Mouse (Mus musculus) embryonic facial prominence, embryonic 12.5 days (tissue): ENCODE results near the gene Tmem262. TPM values are rescaled to one million over a fixed set of nuclear protein-coding genes. Genes with fewer than 3 reads are reported as not detected.

ENCODE experiments used
- ATAC-seq: fragments of 200-750 bp; cut with Nextera tagmentation; 2 replicates; pipeline ENCODE4 v1.8.0; 2017; ENCODE audit not compliant: insufficient number of reproducible peaks, insufficient read depth, low FRiP score, low TSS enrichment
- H3K27ac ChIP-seq: fragments of 300-500 bp; sonication (generic); 2 replicates; pipeline ENCODE4 v1.5.1; 2016; ENCODE audit warnings: mild to moderate bottlenecking
- H3K27me3 ChIP-seq: fragments of 300-500 bp; sonication (generic); 2 replicates; pipeline ENCODE4 v1.6.1; 2016; ENCODE audit warnings: mild to moderate bottlenecking, moderate library complexity
- H3K36me3 ChIP-seq: fragments of 300-500 bp; sonication (generic); 2 replicates; pipeline ENCODE4 v1.6.1; 2016; ENCODE audit warnings: mild to moderate bottlenecking
- H3K4me1 ChIP-seq: fragments of 300-500 bp; sonication (generic); 2 replicates; pipeline ENCODE4 v1.6.1; 2016
- H3K4me2 ChIP-seq: fragments of 300-500 bp; sonication (generic); replicated peaks from 2 replicates; pipeline ENCODE4 v1.6.1; 2016; ENCODE audit warnings: mild to moderate bottlenecking, moderate library complexity
- H3K4me3 ChIP-seq: fragments of 300-500 bp; sonication (generic); 2 replicates; pipeline ENCODE4 v1.5.1; 2016; ENCODE audit warnings: mild to moderate bottlenecking
- H3K9ac ChIP-seq: fragments of 300-500 bp; sonication (generic); 2 replicates; pipeline ENCODE4 v1.6.1; 2016; ENCODE audit warnings: mild to moderate bottlenecking, moderate library complexity
- H3K9me3 ChIP-seq: fragments of 300-500 bp; sonication (generic); 2 replicates; pipeline ENCODE4 v1.6.1; 2016; ENCODE audit warnings: mild to moderate bottlenecking, moderate library complexity
- WGBS: fragments of 180-500 bp; shearing (Covaris S2); methylation state at CpG from one replicate; pipeline ENCODE4 v1.1.7; 2016; 5-methylcytosine and 5-hydroxymethylcytosine counted together
- polyA plus RNA-seq: library from polyadenylated mRNA; unstranded; fragments of >200 nt; fragmentation: Nextera tagmentation; extraction: Ambion mirVana; gene quantifications from 2 replicates; pipeline ENCODE4 v1.2.1, GENCODE M21; 2016

Gene Tmem262
- polyA plus RNA-seq, 1 experiment from 2014 or later, result not detected

DNA sequence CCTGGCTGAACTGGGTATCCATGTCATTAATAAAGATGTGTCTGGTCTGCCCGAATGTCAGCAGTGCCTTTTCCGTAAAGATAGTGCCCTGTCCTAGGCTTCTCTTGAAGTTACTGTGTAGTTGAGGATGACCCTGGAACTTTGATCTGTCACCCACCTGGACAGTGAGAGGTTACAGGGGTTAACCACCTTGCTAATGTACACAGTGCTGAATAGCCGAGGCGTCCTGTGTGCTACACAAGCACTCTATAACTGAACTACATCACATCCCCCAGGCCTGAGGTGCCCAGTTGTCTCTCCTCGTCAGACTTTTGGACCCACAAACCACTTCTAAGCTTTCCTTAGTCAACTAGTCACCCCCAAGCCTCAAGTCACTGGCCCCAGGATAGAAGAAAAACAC, 17.4 kb upstream of the Tmem262 start:
- H3K36me3 ChIP-seq, result peaks cover 13% of the 10 kb centered on the region; the same call in 1 of the 2 replicates
- ATAC-seq, result no peak
- peak overlapping the region; percentile 91 for H3K9ac ChIP-seq
- peaks cover 35% of the 10 kb centered on the region for H3K4me1 ChIP-seq
- WGBS, result 71% methylated on average over 5 of the region's 5 CpGs
- H3K9me3 ChIP-seq, result no peaks in the 10 kb centered on the region
- no peaks in the 10 kb centered on the region for H3K27me3 ChIP-seq
- peak overlapping the region; percentile 76 for H3K4me3 ChIP-seq
- H3K4me2 ChIP-seq, result peak overlapping the region; percentile 100
- no peak overlapping the region for H3K27ac ChIP-seq

DNA sequence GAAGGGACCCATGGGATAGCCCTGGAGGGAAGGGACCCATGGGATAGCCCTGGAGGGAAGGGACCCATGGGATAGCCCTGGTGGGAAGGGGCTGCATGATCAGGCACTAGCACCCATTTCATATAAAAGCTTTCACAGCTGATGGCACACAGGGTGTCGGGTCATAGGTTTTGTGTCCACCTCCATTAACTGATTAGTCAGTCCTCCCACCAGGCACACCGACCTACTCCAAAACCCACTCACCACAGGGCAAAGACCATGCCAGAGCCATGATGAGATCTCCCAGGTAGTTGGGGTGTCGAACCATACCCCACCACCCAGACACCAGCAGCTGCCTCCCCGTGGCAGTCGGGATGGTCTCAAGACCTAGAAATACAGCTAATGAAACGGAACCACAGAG, 16.8 kb upstream of the Tmem262 start:
- Histone ChIP-seq H3K4me3 (no peak overlapping the region), H3K36me3 (peaks cover 13% of the 10 kb centered on the region; the same call in 1 of the 2 replicates), H3K27me3 (no peaks in the 10 kb centered on the region), H3K4me2 (peak overlapping the region; percentile 100; the same call in 1 of the 2 replicates), H3K4me1 (peaks cover 37% of the 10 kb centered on the region), H3K9ac (peak overlapping the region; percentile 91; the same call in 1 of the 2 replicates), H3K27ac (no peak overlapping the region), H3K9me3 (no peaks in the 10 kb centered on the region)
- no peak for ATAC-seq
- WGBS, result 91% methylated on average over 6 of the region's 6 CpGs

DNA sequence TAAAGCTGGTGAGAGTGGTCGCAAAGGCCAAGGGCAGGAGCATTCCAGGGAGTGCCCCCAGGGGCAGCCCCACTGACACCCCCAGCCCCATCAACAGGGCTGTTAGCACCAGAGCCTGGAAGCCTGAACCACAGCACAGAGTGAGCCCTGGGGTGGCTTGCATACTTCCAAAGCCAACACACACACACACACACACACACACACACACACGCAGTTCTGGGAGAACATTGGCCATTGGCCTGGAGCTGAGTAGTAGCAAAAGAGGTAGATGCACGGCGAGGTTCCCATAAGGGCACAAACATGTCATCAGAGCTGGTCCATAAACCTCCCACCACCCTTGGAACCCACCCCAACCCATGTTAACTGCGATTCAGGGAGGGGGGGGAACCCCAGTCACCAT, 13.3 kb upstream of the Tmem262 start:
- 37% methylated on average over 5 of the region's 5 CpGs for WGBS
- H3K9ac ChIP-seq, result peak overlapping the region; percentile 59
- H3K4me3 ChIP-seq, result peak overlapping the region; percentile 47
- peaks cover 30% of the 10 kb centered on the region for H3K36me3 ChIP-seq
- H3K4me2 ChIP-seq, result peak overlapping the region; percentile 88
- ATAC-seq, result no peak
- no peaks in the 10 kb centered on the region for H3K27me3 ChIP-seq
- H3K27ac ChIP-seq, result peak overlapping the region; percentile 80
- no peaks in the 10 kb centered on the region for H3K9me3 ChIP-seq
- H3K4me1 ChIP-seq, result peaks cover 29% of the 10 kb centered on the region

DNA sequence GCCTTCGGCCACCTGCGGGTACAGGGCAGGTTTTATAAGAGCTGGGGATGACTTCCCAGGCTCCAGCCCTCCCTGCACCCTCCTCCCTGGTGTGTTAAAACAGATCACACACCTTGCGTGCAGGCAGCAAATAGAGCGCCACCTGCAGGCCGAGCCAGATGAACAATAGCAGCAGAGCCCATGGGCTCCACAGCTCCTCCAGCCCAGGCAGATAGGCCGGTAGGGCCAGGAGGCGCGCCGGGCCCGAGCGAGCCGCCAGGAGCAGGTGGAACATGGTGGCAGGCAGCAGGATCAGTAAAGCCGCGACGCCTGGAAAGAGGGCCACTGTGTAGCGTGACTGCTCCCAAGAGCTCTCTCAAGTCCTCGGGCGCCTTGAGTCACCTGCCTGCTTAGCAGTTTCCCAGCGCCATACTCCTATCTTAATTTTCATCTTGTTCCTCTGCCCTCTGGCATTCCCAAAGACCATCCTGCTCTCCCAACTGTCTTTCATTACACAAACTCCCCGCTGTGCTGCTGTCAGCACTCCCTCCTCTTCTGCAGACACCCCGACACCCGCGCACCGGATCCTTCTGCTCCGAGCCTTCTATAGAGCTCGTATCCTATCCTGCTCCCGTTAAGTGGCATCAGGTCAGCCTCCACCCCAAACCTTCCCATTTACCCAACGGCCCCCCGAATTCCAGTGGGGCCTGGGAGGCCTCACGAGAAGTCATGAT, 12.7 kb upstream of the Tmem262 start:
- H3K9me3 ChIP-seq, result no peaks in the 10 kb centered on the region
- ATAC-seq, result peak; percentile 31
- H3K36me3 ChIP-seq, result peaks cover 32% of the 10 kb centered on the region

DNA sequence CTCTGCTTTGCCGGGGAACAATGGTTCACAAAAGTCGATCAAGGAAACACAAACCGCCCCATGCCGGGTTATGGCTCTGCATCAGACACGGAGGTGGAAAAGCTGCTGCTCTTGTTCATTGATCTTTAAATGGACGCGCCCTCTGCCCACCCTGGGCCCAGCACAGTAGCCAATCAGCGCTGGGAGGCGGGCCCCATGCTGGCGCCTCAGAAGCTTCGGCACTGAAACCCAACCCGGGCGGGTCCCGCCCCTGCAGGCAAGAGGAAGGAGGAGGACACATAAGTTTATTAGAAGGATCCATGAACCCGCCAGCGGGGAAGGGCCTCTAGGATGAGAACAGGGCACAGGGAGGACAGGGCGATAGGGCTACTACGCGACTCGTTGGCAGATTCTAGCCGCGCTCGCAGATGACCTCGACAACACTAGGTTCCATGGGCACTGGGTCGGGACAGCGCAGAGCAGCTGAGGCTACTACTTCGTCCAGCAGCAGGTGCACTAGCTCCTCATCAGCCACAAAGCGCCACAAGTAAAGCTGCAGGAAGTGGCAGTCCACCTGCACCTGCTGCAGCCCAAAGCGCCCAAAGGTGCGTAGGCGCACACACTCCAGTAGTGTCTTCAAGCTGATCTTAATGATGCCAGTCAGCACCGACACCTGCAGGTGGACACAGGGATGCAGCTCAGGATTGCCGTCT, 12.0 kb upstream of the Tmem262 start, which contains the start of gene Tm7sf2:
Gene Tm7sf2, minus strand, starts transcription at position 650 of the 692 bp plus-strand sequence.
- H3K4me3 ChIP-seq, result peak within 1 kb of the TSS; percentile 47
- WGBS, result 11% methylated on average over 33 of the region's 33 CpGs
- peak within 1 kb of the TSS; percentile 80 for H3K27ac ChIP-seq
- H3K27me3 ChIP-seq, result no peaks in the 10 kb centered on the region
- H3K36me3 ChIP-seq, result peaks cover 36% of the 10 kb centered on the region
- peak within 1 kb of the TSS; percentile 88 for H3K4me2 ChIP-seq
- H3K9ac ChIP-seq, result peak within 1 kb of the TSS; percentile 59
- ATAC-seq, result peak; percentile 87
- peaks cover 16% of the 10 kb centered on the region for H3K4me1 ChIP-seq
- no peaks in the 10 kb centered on the region for H3K9me3 ChIP-seq

More for the DNA sequence above, 12.7 kb upstream of the Tmem262 start:
- peak overlapping the region; percentile 47 for H3K4me3 ChIP-seq
- H3K27ac ChIP-seq, result peak overlapping the region; percentile 80
- peaks cover 23% of the 10 kb centered on the region for H3K4me1 ChIP-seq
- H3K4me2 ChIP-seq, result peak overlapping the region; percentile 88
- WGBS, result 2% methylated on average over 30 of the region's 30 CpGs
- H3K27me3 ChIP-seq, result no peaks in the 10 kb centered on the region
- H3K9ac ChIP-seq, result peak overlapping the region; percentile 59

DNA sequence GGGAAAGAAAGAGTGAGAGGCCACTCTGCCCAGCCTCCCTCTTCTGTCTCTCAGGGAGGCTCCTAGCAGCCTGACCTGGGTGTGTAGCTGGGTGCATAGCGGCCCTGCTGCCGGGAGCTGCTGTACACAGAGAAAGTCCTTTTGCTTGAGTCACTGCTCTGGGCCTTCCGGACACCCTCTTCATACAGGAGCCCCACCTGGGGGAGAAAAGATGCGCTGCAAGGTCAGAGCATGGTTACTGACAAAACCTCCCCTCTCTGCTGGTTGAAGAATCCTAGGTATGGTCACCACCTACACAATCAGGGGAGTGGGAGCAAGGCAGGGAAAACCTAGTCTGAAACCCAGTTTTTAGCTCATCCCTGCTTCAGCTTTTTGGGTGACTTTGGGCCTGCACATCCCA, 10.9 kb upstream of the Tmem262 start:
- Histone ChIP-seq H3K9me3 (no peaks in the 10 kb centered on the region), H3K36me3 (peaks cover 46% of the 10 kb centered on the region), H3K9ac (no peak overlapping the region), H3K4me3 (no peak overlapping the region), H3K27ac (no peak overlapping the region), H3K4me2 (no peak overlapping the region), H3K27me3 (no peaks in the 10 kb centered on the region), H3K4me1 (peaks cover 15% of the 10 kb centered on the region)
- no peak for ATAC-seq
- 76% methylated on average over 4 of the region's 4 CpGs for WGBS

DNA sequence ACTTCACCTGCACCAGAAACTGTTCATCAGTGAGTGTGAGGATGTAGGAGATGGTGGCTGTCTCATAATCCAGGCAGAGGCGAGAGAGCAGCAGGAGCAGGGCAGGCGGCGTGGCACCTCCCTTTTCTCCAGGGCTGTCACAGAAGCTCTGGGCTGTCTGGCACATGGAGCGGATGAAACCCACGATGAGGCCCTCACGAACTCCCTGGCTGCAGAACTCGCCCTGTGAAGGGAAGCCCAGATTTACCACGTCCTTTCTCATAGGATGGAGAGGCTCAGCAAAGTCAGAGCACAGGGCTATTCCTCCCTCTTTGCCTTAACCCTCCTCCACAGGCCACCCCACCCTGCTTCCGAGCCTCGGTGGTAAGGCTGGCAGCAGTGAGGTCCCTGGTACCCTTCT, 10.0 kb upstream of the Tmem262 start:
- Histone ChIP-seq H3K4me1 (peaks cover 15% of the 10 kb centered on the region), H3K9me3 (no peaks in the 10 kb centered on the region), H3K4me3 (no peak overlapping the region), H3K4me2 (no peak overlapping the region), H3K27me3 (no peaks in the 10 kb centered on the region), H3K9ac (no peak overlapping the region), H3K36me3 (peaks cover 53% of the 10 kb centered on the region), H3K27ac (no peak overlapping the region)
- 89% methylated on average over 10 of the region's 10 CpGs for WGBS
- ATAC-seq, result no peak

DNA sequence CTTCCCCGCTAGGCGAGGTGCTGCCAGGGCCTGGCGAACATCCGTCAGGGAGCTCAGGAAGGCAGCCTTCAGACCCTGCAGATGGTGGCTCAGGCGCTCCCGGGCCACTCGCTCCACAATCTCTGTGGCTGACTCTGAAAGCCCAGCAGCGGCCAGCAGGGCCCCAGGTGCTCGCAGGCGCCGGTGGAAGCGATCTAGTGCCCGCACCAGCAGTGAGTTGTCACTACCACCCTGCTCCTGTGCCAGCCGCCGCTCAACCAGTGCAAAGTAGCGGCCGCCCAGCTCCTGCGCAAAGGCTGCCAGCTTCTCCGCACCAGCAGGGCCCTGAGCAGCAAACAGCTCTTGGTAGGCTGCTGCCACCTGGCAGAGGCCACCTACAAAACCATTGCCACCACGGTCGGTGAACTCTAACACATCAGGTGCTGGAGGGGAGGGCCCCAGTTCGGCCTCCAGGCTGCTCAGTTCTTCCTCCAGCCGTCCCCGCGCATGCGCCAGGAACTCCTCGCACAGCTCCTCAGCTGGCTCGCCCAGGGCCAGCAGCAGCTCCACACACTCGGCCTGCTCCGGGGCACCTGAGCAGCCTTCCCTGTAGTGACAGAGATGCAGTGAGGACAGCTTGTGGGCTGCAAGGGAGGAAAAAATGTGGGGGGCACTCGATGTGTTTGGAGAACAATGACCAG, 9.1 kb upstream of the Tmem262 start:
- Histone ChIP-seq H3K9ac (no peak overlapping the region), H3K4me1 (peaks cover 15% of the 10 kb centered on the region), H3K36me3 (peaks cover 53% of the 10 kb centered on the region), H3K27ac (no peak overlapping the region), H3K4me3 (no peak overlapping the region), H3K9me3 (no peaks in the 10 kb centered on the region), H3K4me2 (no peak overlapping the region), H3K27me3 (no peaks in the 10 kb centered on the region)
- no peak for ATAC-seq
- WGBS, result 90% methylated on average over 31 of the region's 31 CpGs

DNA sequence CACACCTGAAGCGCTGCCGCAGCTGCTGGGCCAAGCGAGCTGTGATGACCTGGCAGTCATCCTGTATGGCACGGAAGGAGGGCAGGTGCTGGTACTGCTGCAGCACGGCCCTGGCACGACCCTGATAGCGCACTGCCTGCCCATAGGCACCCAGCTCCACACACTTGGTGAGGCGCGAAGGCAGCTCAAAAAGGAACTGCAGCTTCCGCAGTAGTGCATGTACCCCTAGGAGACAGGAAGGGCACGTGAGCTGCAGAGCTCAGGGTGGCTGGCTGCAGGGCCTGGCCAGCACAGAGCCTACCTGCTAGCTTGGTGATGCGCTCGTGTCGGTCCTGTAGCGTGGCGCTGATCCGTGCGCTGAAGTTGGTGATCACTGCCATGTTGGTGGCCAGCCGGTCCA, 8.6 kb upstream of the Tmem262 start:
- H3K36me3 ChIP-seq, result peaks cover 53% of the 10 kb centered on the region
- no peak overlapping the region for H3K27ac ChIP-seq
- no peak overlapping the region for H3K4me2 ChIP-seq
- no peak overlapping the region for H3K4me3 ChIP-seq
- H3K9me3 ChIP-seq, result no peaks in the 10 kb centered on the region
- no peaks in the 10 kb centered on the region for H3K27me3 ChIP-seq
- H3K9ac ChIP-seq, result no peak overlapping the region
- peaks cover 19% of the 10 kb centered on the region for H3K4me1 ChIP-seq
- ATAC-seq, result no peak
- 93% methylated on average over 19 of the region's 19 CpGs for WGBS

DNA sequence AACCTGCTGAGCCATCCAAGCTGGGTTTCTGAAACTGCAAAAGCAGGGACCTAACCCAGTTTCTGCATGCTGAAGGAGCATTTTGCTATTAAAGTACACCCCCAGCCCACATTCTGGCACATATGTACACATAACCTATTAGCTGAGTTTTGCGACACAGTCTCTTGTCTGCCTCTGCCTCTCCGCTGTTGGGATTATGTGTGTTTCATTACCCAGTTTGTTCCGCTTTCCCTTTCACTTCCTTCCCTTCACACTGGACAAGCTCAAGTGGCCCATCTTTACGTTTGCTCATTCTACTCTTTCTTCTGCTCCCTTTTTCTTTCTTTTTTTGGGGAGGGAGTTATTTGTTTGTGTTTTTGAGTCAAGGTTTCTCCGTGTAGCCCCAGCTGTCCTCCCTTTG, 5.9 kb upstream of the Tmem262 start:
- ATAC-seq, result no peak
- Histone ChIP-seq H3K9ac (no peak overlapping the region), H3K27me3 (no peaks in the 10 kb centered on the region), H3K4me3 (no peak overlapping the region), H3K4me1 (peaks cover 9% of the 10 kb centered on the region), H3K9me3 (no peaks in the 10 kb centered on the region), H3K27ac (no peak overlapping the region), H3K4me2 (no peak overlapping the region), H3K36me3 (peaks cover 50% of the 10 kb centered on the region)
- WGBS, result 89% methylated on average over 5 of the region's 5 CpGs

DNA sequence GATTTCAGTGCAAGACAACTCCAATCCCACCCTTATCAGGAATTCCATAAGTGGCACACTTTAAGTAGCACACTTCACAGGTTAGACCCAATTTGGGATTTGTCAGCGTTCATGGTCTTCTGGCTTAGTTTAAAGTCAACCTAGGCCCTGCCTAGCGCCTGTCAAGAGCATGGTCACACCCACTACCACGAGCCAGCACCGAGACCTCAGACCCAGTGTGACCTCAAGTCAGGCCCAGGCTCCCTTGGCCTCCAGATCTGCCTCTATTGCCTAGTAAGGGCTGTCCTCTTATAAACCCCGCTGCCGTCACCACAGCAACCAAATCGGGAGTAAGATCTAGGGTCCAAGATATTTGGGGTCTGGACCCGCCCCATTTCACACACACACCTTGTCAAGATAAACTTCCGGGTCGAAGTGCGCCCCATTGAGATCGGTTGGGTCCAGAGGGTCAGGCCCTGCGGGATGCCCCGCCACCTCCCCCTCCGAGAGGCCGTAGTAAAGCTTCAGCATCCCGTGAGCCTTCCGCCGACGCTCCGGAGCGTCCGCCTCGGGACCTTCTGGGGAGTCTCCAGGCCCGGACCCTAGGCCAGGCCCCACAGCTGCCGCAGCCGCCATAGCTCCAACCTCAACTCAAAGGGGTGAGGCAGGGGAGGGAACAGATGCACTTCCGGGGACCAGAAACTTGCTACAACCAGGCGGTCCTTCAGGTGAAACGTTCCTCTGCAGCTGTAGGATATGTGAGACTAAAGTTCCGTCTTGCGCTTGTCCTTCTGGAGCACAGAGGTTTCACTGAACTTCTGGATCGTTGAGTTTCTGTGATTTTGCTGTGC, 3.1 kb upstream of the Tmem262 start, which contains the start of gene Vps51:
Gene Vps51, minus strand, starts transcription at position 668 of the 830 bp plus-strand sequence.
- peak within 1 kb of the TSS; percentile 64 for H3K4me3 ChIP-seq
- H3K4me1 ChIP-seq, result peaks cover 9% of the 10 kb centered on the region
- WGBS, result 3% methylated on average over 33 of the region's 33 CpGs
- H3K27ac ChIP-seq, result peak within 1 kb of the TSS; percentile 74
- H3K4me2 ChIP-seq, result peak within 1 kb of the TSS; percentile 82
- peak; percentile 80 for ATAC-seq
- H3K27me3 ChIP-seq, result no peaks in the 10 kb centered on the region
- H3K36me3 ChIP-seq, result peaks cover 42% of the 10 kb centered on the region
- H3K9ac ChIP-seq, result peak within 1 kb of the TSS; percentile 71
- H3K9me3 ChIP-seq, result no peaks in the 10 kb centered on the region
